Mouse (Mus musculus): ENCODE measurements at regions not wholly inside any gene's neighbourhood (a gene's known extent, or its start where the extent isn't known, plus 50 kb on each side); places are given as distances from the start of the nearest gene placed in this dataset.

DNA sequence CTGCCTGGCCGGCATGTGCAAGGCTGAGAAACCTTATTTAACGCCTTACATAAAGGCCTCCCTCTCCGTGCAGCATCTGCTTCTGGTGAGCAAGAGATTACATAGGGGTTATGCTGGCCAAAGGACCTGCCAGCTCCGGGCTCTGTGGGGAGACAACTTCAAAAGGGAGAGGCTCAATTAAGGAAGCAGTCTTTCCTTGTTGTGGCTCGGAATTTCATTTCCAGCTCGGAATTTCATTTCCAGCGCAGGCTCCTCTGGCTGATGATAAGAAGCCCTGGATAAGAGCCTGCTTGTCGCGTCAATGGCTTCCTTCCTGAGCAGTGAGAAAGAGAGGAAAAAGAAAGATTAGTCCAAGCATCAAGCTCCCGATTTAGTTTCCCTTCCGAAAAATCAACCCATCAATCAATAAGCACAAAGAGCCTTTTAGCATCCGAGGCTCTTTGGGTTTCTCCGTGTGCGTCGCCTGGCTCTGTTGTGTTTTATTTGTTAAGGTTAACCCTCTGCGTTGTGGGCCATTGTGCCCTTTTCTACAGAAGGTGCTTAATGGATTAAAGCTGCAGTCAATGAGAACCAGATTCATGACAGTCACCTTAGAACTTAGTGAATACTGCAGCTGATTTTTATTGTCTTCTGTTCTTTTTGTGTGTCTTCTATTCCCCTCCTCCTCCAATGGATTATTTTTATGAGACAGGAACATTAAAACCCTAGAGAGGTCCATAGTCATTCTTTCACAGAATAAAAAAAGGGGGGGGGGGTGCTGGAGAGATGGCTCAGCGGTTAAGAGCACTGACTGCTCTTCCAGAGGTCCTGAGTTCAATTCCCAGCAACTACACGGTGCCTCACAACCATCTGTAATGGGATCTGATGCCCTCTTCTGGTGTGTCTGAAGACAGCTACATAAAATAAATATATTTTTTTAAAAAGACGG, 218.3 kb downstream of the Myo1b start:
- no peak for DNase-seq (ENCODE audit: low spot score)

DNA sequence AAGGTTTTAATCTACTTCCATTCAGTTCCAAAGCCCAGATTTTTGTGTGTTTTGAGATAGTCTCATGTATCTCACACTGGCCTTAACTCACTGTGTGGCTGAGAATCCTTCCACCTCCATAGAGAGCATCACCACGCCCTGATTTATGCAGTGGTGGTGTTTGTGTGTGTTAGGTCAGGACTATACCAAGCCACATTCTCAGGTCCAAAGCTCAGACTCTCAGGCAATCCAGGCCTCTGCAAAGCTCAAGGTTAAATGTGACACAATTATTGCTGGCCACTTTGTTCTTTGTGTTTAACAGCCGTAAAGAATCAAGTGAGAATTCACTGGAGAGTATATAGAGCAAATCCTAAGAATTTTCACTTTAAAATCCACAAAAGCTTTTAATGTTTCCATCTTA, 218.2 kb upstream of the Nabp1 start:
- DNase-seq (ENCODE audit: low spot score): no peak

DNA sequence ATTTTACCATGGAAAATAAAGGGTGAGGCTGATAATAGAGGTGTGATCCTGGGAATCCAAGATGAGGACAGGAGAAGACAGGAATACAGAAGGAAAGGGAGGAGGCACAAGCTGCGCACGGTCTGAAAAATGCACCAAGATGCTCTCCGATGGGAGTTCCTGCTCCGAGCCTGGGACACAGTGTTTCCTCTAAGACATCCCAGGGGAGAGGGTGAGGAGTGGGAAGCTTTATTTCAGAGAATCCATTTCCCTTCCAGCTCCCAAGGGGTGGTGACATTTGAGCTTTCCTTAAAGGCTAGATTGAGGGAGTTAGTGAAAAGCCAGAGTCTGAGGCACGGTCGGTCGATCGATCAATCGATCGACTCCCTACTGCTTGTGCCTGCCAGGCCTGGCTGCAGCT, 212.7 kb upstream of the Nabp1 start:
- DNase-seq (ENCODE audit: low spot score): no peak

DNA sequence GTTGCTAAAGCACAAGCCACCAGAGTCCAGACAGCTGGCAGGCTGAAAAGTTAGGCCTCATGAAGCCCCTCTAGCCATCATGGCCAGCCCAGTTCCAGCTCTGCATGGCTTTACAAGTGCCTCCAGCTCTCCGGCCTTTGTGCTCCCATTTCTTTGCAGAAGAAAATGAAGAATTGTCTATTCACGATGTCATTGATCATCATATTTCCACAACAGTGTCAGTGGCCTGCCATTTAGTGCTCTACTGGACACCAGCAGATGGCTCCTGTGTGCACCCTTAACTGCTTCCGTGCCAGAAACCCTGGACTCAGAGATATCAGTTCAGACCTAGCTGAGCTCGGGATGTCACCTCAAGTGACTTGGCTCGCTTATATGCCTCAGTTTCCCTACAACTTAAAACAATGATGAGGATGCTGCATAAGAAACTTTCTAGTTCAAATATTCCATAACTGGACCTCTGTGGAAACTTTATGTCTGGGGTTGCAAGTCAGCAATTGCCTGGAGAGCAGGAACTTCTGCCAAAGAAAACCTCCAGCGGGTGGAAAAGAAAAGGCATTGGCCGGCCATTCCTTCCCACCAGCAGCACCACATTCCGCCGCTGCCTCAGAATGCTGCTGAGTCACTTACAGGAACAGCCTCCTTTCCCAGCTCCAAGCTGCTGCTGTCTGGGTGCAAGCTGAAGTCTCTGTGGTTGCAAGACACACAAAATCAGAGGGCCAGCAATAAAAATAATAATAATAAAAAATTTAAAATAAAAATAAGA, 211.4 kb upstream of the Nabp1 start:
- DNase-seq (ENCODE audit: low spot score): no peak

DNA sequence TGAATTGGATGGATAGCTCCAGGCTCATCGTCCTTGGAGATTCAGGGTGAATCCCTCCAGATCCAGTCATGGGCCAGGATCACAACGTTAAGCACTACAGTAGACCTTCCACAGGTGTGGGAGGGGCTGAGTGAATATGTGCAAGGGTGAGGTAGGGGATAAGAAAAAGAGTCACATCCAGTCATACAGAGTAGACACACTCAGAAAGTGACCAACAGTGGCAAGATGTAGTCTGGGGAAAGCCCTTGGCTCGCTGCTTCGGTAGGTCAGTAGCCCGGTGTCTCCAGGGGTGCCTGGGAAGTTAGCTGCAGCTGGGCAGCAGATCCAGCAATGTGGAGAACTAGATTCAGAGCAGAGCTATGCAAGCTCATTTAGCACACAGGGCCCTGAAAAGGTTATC, 210.7 kb upstream of the Nabp1 start:
- DNase-seq (ENCODE audit: low spot score): no peak

DNA sequence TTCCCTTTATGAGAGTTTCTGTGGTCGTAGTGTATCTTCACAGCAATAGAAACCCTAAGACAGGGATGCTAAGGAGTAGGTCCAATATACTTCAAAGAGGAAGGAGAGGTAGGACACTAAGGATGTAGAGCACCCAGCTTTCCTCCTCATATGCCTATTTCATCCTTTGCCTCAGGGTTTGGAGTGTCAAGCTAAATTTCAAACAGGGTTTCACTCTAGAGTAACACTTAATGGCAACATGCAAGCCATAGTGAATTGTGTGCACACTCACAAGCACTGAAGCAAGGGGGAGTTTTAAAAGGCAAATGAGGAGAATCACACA, 210.0 kb upstream of the Nabp1 start:
- DNase-seq (ENCODE audit: low spot score): no peak

DNA sequence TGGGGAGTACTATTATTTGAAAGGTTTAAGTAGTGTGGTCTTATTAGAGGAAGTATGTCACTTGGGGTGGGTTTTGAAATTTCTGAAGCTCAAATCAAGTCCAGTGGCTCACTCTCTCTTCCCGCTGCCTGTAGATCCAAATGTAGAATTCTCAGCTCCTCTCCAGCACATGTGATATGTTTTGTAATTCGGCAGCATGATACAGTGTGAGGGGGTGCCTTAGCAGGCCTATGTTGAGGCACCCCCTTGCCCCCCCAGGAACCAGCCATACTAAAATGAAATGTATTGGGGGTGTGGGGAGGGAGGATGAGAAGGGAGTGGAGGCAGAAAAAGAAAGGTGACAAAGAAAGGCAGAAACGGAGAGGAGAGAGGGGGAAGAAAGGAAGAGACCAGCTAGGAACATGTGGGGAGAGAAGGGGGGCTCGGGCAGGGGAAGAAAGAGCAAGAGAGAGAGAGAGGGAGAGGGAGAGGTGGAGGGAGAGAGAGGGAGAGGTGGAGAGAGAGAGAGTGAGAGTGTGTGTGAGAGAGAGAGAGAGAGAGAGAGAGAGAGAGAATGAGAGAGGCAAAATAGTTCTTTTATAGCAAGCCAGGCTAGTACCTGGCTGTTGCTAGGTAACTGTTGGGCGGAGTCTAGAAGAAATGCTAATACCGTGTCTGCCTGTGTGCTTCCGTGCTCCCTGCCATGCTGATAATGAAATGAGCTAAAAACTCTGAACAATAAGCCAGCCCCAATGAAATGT, 209.4 kb upstream of the Nabp1 start:
- DNase-seq (ENCODE audit: low spot score): no peak

DNA sequence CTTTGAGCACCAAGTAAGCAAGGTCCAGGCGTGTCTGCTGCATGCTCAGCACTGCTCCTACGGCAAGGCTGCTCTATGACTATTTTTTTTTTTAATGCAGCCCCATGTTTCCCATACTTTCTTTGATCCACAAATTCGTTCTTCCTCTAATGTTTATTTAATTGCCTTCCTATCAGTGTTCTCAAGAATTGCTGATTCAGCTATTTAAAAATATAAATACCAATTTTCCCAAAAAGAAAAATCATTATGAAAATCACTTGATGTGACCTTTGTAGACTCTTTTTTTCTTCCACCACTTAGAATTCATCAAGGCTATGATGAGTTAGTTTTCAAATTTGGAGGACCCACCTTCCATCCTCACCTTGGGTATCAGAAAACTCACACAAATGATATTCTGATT, 208.5 kb upstream of the Nabp1 start:
- no peak for DNase-seq (ENCODE audit: low spot score)

DNA sequence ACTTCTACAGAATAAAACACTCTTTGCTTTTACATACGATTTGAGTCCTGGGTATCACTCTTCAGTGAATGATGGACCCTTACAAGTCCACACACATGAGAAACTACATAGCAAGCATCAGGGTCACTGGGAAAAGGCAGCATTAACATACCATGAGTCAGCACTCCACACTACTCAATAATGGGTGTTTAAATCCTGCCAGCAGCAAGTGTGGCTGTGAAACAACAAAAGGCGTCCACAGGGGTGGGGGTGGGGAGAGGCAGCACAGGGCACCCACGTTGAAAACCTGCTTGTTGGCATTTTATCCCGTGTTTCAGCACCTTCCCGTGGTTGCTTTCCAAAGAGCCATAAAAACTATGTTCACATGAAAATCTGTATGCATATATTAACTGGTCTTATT, 204.0 kb upstream of the Nabp1 start:
- no peak for DNase-seq (ENCODE audit: low spot score)

DNA sequence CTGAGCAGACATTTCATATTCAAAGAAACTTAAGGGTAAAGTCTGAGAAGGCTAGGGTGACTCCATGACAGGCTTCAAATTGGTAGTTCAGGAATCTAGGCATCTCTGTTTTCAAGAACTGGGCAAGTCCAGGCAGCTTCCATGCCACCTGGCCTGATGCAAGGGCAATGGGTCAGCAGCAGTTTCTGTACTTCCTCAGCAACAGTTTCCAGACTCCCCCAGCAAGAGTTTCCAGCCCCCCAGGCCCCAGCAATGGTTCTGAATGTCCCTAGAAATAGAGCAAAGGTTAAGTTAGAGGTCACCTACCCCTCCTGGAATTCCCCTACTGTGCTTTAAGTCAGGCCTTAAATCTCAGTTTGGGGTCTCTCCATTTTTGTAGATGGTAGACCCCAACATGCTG, 203.6 kb upstream of the Nabp1 start:
- no peak for DNase-seq (ENCODE audit: low spot score)

DNA sequence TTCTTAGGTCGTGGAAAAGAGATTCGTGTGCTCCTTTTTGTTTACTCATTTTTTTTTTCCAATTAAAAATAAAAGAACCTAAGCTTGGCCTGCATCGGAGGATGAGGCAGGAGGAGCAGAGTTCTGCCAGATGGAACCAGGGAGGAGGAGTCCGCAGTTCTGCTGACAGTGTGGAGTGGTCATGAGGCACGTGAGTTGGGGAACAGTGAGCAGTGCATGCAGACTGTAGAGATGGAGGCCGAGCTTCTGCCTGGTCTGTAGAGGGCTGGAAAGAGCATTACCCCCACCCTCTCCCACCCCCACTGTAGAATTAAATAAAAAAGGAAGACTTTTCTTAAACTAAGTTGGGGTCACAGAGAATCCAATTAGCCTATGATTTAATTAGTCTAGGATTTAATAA, 202.5 kb upstream of the Nabp1 start:
- DNase-seq (ENCODE audit: low spot score): no peak

DNA sequence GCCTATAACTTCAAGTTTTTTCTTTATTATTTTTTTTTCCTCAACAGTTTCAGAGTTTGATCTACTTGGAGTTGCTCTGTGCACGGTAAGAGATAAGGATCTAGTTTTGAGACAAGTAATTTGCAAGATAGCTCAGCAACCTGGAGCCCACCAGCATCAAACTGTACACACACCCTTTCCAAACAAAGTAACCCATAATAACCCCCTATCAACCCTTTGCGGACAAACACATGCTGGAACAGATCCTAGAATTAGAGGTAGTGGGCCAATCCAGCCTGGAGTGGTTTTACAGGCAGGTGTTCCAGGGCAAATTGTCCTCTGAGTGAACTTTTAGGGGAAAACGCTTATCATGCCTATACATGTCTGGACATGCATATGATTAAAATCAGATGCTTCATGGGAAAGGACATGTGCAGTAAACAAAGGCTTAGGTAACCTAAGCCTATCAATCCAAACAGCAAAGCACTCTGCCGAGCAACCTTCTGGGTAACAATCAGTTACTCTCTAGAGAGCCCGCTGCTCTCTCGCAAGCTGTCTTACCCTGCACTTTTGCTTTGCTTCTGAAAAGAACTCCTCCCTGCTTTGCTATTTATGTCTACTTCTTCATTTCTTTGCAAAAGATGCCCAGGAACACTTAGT, 200.2 kb upstream of the Nabp1 start:
- DNase-seq (ENCODE audit: low spot score): no peak

DNA sequence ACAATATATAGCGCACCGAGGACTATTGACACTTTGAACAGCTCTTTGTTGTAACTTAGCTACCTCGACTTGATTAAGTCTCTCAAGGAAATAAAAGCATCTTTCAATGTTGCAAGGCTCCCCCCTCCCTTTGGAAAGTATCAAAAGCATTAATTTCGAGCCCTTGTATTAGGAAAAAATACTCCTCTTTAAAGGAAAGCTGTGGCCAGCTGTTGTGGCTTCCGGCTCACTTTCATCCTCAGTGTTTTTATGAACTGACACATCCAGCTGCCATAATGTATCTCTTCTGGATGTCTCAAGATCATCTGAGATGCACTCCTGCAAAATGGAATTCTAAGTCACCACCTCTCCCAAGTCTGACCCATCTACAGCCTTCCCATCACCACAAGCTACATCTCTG, 199.6 kb upstream of the Nabp1 start:
- no peak for DNase-seq (ENCODE audit: low spot score)

DNA sequence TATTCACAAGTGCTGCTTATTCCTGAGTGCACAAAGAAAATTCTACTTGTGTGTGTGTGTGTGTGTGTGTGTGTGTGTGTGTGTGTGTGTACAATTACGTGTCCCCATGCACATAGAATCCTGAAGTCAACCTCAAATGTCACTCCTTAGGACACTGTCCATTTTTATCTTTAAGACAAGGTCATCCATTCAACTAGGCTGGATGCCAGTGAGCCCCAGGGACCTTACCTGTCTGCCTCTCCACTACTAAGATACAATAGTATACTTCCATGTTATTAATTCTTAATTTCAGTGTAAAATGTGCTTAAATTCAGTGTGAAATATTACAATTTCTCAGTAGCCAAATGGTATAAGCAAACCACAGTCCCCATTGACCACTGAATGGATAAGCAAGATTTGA, 193.5 kb upstream of the Nabp1 start:
- no peak for DNase-seq (ENCODE audit: low spot score)

DNA sequence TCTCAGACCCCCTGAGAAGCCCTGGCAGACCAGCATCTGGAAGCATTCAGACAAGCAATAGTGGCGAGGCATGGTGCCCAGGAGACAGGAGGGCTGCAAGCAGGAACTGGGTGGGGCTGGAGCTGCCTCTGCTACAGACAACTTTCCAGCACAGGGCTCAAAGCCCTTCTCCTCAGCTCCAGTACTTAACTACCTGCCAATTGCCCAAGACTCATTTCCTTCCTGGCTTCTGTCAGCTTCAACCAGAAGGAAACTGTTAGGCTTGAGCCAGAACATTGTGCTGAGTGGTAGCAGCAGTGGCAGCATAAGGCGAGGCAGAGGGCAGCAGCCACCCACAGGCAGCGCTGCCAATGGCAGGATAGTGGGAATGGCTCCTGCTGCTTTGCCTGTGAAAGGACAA, 193.1 kb upstream of the Nabp1 start:
- peak; percentile 30 for DNase-seq (ENCODE audit: low spot score)

DNA sequence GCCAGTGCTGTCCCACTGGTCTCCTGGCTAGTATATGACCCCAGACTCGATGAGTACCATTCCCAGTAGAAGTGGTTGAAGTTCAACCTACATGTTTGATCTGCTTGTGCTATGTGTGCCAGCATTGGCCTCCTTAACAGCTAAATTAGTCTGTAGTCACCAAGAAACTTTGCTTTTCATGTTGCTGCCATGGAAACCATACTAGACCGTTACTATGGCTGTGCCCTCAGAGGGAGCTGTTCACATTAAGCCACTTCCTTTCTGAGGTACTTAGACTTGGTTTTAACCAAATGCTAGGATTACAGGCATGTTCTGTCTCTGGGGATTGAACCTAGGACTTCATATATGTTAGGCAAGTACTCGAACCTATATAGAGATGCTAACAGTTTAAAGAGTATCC, 191.8 kb upstream of the Nabp1 start:
- DNase-seq (ENCODE audit: low spot score): no peak

DNA sequence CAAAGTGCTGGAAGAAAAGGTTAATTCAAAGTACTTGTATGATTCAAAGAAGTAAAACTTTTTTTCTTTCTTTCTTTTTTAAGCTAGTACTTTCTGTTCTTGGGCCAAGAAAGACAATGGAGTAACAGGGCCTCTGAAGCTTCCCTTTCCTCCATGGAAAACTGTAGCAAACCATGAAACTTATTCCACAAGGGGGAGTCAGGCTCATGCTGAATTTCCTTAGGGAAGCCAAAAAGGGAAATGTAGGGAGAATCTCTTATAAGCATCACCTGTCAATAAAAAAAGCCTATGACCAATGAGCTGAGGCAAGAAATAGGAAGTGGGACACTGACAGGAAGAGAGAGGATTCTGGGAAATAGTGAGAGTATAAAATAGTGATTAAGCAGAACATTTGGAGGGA, 190.7 kb upstream of the Nabp1 start:
- DNase-seq (ENCODE audit: low spot score): no peak

DNA sequence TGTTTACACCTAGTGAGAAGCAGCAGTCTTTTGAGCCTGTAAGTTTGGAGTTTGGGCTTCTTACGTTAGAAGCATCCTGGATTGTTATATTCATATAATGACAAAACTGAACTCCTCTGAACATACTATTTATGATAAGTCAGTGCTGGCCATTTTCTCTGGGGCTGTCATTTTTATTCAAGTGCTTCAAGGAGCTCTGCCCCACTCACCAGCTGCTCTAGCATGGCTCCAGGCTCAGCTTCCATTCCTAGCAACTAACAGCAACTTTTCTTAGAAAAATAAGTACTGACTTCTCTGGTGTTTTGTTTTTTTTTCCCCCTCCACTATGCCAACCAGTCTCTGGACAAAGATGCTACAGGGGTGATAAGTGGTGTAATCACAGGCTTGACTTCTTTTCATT, 182.3 kb upstream of the Nabp1 start:
- no peak for DNase-seq (ENCODE audit: low spot score)

DNA sequence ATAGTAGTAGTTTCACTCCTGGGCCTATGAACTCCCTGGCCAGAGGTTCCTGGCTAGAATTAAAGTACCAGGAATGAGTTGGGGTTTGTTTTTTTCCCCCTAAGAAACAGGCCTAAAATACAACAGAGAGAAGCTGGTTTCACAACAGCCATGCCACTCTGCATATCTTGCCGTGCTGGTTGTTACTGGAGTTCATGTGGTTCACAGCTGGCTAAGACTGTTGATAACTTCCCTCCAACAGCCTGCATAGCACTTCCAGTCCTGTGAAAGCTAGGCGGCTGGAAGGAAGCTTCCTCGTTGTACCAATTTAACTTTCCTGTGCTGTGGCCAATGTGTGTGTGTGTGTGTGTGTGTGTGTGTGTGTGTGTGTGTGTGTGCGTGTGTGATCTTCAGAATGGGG, 179.0 kb upstream of the Nabp1 start:
- DNase-seq (ENCODE audit: low spot score): no peak

DNA sequence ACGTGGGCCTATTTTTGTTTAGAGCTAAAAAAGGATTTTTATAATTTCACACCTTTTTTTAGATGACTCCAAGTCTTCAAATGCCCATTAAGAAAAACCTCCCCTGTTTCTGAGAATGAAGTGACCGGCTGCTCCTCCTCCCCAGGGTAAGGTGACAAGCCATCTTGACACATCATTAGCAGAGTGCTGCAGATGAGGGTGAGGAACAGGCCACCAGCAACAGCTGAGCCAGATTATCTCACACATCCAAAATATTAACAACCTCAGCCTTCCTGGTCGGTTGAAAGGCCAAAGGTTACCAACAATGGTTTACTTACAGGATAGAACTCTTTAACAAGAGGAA, 172.4 kb upstream of the Nabp1 start:
- no peak for DNase-seq (ENCODE audit: low spot score)

DNA sequence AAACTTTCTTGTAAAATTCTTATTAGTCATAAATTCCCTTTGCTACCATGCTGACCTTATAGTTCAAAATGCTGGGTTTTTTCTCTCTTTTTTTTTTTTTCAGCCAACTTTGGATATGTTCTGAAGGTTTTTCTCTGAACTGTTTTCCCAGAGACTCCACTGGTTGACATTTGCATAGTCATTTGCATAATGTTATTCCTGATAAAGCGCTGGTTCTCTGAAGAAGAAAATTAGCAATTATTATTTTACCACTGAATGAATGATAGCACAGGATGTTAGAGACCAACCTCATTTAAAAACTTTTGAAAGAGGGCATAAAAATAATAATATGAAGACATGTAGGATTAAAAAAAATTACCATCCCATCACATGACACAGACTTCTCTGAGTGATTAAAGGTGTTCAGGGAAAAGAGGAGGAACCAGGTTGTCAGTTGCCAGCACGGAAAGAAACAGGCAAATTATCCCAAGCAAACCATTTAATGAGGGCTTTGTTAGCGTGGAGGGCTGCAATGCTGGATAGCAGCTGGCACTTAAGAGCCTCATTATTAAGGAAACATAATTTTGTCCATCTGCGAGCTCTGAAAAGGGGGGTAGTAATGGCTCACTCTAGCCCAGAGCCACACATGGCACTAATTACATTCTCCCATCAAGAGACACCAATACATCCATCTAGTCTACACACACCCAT, 171.9 kb upstream of the Nabp1 start:
- DNase-seq (ENCODE audit: low spot score): no peak

DNA sequence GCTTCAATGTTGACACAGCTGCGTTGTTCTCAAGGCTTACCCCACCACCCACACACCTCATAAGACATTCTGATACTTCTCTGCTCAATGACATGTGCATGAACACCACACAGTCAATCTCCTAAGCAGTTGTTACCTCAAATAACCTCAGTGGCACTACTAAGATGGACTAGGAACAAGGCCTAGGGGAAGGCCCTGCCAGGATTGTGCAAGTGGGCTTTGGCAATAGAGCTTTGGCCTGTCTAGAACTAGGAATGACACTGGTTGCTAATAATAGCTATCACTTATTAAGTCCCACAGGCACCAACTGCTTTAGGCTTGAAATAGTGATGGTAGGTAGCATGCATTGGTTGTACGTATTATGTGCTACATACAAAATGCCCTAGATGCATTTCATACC, 169.7 kb upstream of the Nabp1 start:
- no peak for DNase-seq (ENCODE audit: low spot score)

Measured in layer of hippocampus, adult 11-12 months (tissue).